Mouse (Mus musculus) kidney, embryonic 16.5 days (tissue): ENCODE measurements at regions not wholly inside any gene's neighbourhood (a gene's known extent, or its start where the extent isn't known, plus 50 kb on each side); places are given as distances from the start of the nearest gene placed in this dataset.
A peak's percentile ranks its signal among the peaks of the same experiment; 100 is the strongest.

Experiments used
- ATAC-seq: fragments of 200-750 bp; cut with Nextera tagmentation; 2 replicates; pipeline ENCODE4 v1.8.0; 2017; ENCODE audit warnings: moderate TSS enrichment; ENCODE audit not compliant: low FRiP score, low TSS enrichment
- H3K27ac ChIP-seq: fragments of 300-500 bp; sonication (generic); 2 replicates; pipeline ENCODE4 v1.5.1; 2014; ENCODE audit warnings: low read length
- H3K27me3 ChIP-seq: fragments of 300-500 bp; sonication (generic); 2 replicates; pipeline ENCODE4 v1.6.1; 2014; ENCODE audit warnings: low read length, control low read depth, mixed read lengths; ENCODE audit not compliant: insufficient read depth
- H3K36me3 ChIP-seq: fragments of 300-500 bp; sonication (generic); 2 replicates; pipeline ENCODE4 v1.6.1; 2014; ENCODE audit warnings: low read length, control low read depth, mixed read lengths; ENCODE audit not compliant: insufficient read depth
- H3K4me1 ChIP-seq: fragments of 300-500 bp; sonication (generic); 2 replicates; pipeline ENCODE4 v1.6.1; 2014; ENCODE audit warnings: low read length, control low read depth, mixed read lengths; ENCODE audit not compliant: insufficient read depth
- H3K4me2 ChIP-seq: fragments of 300-500 bp; sonication (generic); replicated peaks from 2 replicates; pipeline ENCODE4 v1.6.1; 2014; ENCODE audit warnings: low read depth, low read length
- H3K4me3 ChIP-seq: fragments of 300-500 bp; sonication (generic); 2 replicates; pipeline ENCODE4 v1.5.1; 2014; ENCODE audit warnings: mild to moderate bottlenecking, low read length
- H3K9ac ChIP-seq: fragments of 300-500 bp; sonication (generic); replicated peaks from 2 replicates; pipeline ENCODE4 v1.6.1; 2014; ENCODE audit warnings: low read length
- H3K9me3 ChIP-seq: fragments of 300-500 bp; sonication (generic); 2 replicates; pipeline ENCODE4 v1.6.1; 2016; ENCODE audit warnings: low read length, control low read depth
- WGBS: fragments of 180-500 bp; shearing (Covaris S2); extraction: QIAGEN DNeasy Blood & Tissue Kit; methylation state at CpG from one replicate; pipeline ENCODE4 v1.1.7; 2014; 5-methylcytosine and 5-hydroxymethylcytosine counted together

DNA sequence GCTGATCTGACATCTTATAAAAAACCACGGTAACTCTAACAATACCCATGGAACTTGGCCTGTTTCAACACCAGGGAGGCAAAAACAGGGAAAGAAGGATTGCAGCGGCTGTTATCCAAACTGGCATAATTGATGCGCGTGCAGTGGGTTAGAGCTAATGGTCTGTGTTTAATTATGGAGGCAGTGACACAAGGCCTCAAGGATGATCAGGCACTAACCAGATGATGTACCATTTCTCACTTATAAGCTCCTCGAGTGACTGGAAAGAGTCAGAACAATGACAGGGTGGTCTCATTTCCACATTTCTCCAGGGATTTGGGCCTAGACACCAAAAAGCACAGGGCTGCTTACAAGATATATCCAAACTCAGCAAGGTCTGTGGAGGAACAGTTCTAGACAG lies 83.0 kb upstream of the Rai2 start:
- no peak overlapping the region for H3K4me2 ChIP-seq
- H3K4me3 ChIP-seq, result no peak overlapping the region
- H3K27me3 ChIP-seq, result peaks cover 12% of the 10 kb centered on the region
- H3K4me1 ChIP-seq, result no peaks in the 10 kb centered on the region
- no peaks in the 10 kb centered on the region for H3K9me3 ChIP-seq
- H3K36me3 ChIP-seq, result no peaks in the 10 kb centered on the region
- H3K9ac ChIP-seq, result no peak overlapping the region
- H3K27ac ChIP-seq, result no peak overlapping the region
- WGBS, result 66% methylated on average over 5 of the region's 5 CpGs
- ATAC-seq, result no peak

GRCm38 (mm10) chrX:161634342-161634741 lies 82.5 kb upstream of the Rai2 start:
- H3K9me3 ChIP-seq, result no peaks in the 10 kb centered on the region
- no peak overlapping the region for H3K4me2 ChIP-seq
- peak; percentile 74; the same call in 1 of the 2 replicates for ATAC-seq
- no peaks in the 10 kb centered on the region for H3K4me1 ChIP-seq
- 61% methylated on average over 2 of the region's 2 CpGs for WGBS
- no peak overlapping the region for H3K27ac ChIP-seq
- no peak overlapping the region for H3K9ac ChIP-seq
- no peaks in the 10 kb centered on the region for H3K36me3 ChIP-seq
- H3K4me3 ChIP-seq, result no peak overlapping the region
- peaks cover 12% of the 10 kb centered on the region for H3K27me3 ChIP-seq

DNA sequence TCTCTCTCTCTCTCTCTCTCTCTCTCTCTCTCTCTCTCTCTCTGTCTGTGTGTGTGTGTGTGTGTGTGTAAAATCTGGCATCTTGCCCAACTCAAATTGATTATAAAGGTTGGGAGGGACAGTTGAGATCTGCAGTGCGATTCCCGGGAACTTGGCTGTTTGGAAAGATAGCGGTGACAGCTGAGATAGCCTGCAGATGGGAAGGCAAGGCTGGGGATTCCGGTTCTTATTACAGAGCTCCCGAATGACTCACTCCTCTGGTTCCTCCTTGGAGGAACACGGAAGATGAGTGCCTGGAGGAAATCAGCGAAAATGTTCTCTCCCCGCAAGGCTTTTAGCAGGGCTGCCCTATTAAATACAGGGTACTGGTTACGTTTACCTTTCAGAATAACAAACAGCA lies 81.2 kb upstream of the Rai2 start:
- 50% methylated on average over 9 of the region's 9 CpGs for WGBS
- H3K4me3 ChIP-seq, result no peak overlapping the region
- H3K9ac ChIP-seq, result no peak overlapping the region
- no peaks in the 10 kb centered on the region for H3K4me1 ChIP-seq
- H3K36me3 ChIP-seq, result no peaks in the 10 kb centered on the region
- H3K27me3 ChIP-seq, result peaks cover 12% of the 10 kb centered on the region
- H3K27ac ChIP-seq, result no peak overlapping the region
- H3K9me3 ChIP-seq, result no peaks in the 10 kb centered on the region
- peak; percentile 71; the same call in 1 of the 2 replicates for ATAC-seq
- H3K4me2 ChIP-seq, result 0 out of 2 replicates have a peak overlapping the region, but pooled peaks have one; percentile 1

- no peak overlapping the region for H3K4me2 ChIP-seq
- no peak overlapping the region for H3K27ac ChIP-seq
- no peaks in the 10 kb centered on the region for H3K9me3 ChIP-seq
- H3K4me1 ChIP-seq, result no peaks in the 10 kb centered on the region
- no peaks in the 10 kb centered on the region for H3K36me3 ChIP-seq
- H3K9ac ChIP-seq, result no peak overlapping the region
- no peak for ATAC-seq
- H3K4me3 ChIP-seq, result no peak overlapping the region
- 74% methylated on average over 2 of the region's 2 CpGs for WGBS
- H3K27me3 ChIP-seq, result no peaks in the 10 kb centered on the region; the same call in 1 of the 2 replicates
Measured at GRCm38 (mm10) chrX:161653106-161653505, 63.8 kb upstream of the Rai2 start.

DNA sequence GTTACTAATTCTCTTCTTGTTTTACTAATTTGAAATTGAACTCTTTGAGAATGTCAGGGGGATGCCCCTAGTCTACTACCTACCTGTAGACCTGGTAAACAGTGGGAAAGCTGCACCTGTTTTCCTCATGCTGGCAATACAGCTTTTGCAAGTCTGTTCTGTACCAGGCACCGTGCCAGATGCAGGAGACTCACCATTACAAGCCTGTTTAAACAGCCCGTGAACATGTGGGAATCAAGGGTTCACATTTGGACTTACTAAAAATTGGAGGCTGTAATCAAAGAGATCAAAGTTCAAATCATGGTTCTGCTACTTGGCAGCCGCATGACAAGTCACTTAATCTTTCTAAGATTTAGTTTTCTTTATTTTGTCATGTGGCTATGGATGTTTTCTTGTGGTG lies 56.8 kb upstream of the Rai2 start:
- WGBS, result 84% methylated on average over 3 of the region's 3 CpGs
- ATAC-seq, result no peak

GRCm38 (mm10) chrX:161661936-161662335 lies 54.9 kb upstream of the Rai2 start:
- WGBS, result 79% methylated on average over 2 of the region's 2 CpGs
- no peak overlapping the region for H3K4me3 ChIP-seq

More for the DNA sequence above, 56.8 kb upstream of the Rai2 start:
- Histone ChIP-seq H3K4me1 (no peaks in the 10 kb centered on the region), H3K4me3 (no peak overlapping the region), H3K4me2 (no peak overlapping the region), H3K9ac (no peak overlapping the region), H3K27ac (no peak overlapping the region), H3K9me3 (no peaks in the 10 kb centered on the region), H3K36me3 (no peaks in the 10 kb centered on the region), H3K27me3 (peaks cover 3% of the 10 kb centered on the region; the same call in 1 of the 2 replicates)

More at GRCm38 (mm10) chrX:161661936-161662335, 54.9 kb upstream of the Rai2 start:
- no peaks in the 10 kb centered on the region for H3K36me3 ChIP-seq
- no peaks in the 10 kb centered on the region for H3K9me3 ChIP-seq
- H3K9ac ChIP-seq, result no peak overlapping the region
- H3K4me2 ChIP-seq, result no peak overlapping the region
- no peak for ATAC-seq
- H3K4me1 ChIP-seq, result no peaks in the 10 kb centered on the region
- no peak overlapping the region for H3K27ac ChIP-seq
- H3K27me3 ChIP-seq, result peaks cover 3% of the 10 kb centered on the region; the same call in 1 of the 2 replicates
